Mouse (Mus musculus) kidney, postnatal 0 days (tissue): ENCODE data around the gene Cryl1. TPM values are rescaled to one million over a fixed set of nuclear protein-coding genes. Genes with fewer than 3 reads are reported as not detected.

Experiments used
- ATAC-seq: fragments of 200-750 bp; cut with Nextera tagmentation; replicated peaks from 2 replicates; pipeline ENCODE4 v1.8.0; 2017; ENCODE audit warnings: low read depth, moderate number of reproducible peaks, moderate TSS enrichment, moderate library complexity; ENCODE audit not compliant: low FRiP score
- DNase-seq: peaks from one replicate; pipeline ENCODE4 v3.0.0-alpha.2; 2016; ENCODE audit warnings: low spot score
- H3K27ac ChIP-seq: fragments of 300-500 bp; sonication (generic); 2 replicates; pipeline ENCODE4 v1.5.1; 2014; ENCODE audit warnings: mild to moderate bottlenecking
- H3K27me3 ChIP-seq: fragments of 300-500 bp; sonication (generic); 2 replicates; pipeline ENCODE4 v1.6.1; 2014; ENCODE audit warnings: low read length, mixed read lengths; ENCODE audit not compliant: insufficient read depth
- H3K36me3 ChIP-seq: fragments of 300-500 bp; sonication (generic); 2 replicates; pipeline ENCODE4 v1.6.1; 2014; ENCODE audit warnings: low read length, mixed read lengths; ENCODE audit not compliant: insufficient read depth
- H3K4me1 ChIP-seq: fragments of 300-500 bp; sonication (generic); replicated peaks from 2 replicates; pipeline ENCODE4 v1.6.1; 2014; ENCODE audit warnings: antibody characterized with exemption, low read length, mixed read lengths; ENCODE audit not compliant: insufficient read depth
- H3K4me2 ChIP-seq: fragments of 300-500 bp; sonication (generic); 2 replicates; pipeline ENCODE4 v1.6.1; 2014; ENCODE audit warnings: mild to moderate bottlenecking, low read length, moderate library complexity, mixed read lengths
- H3K4me3 ChIP-seq: fragments of 300-500 bp; sonication (generic); replicated peaks from 2 replicates; pipeline ENCODE4 v1.5.1; 2014; ENCODE audit warnings: low read depth, low read length
- H3K9ac ChIP-seq: fragments of 300-500 bp; sonication (generic); 2 replicates; pipeline ENCODE4 v1.6.1; 2014; ENCODE audit warnings: low read depth, low read length
- H3K9me3 ChIP-seq: fragments of 300-500 bp; sonication (generic); replicated peaks from 2 replicates; pipeline ENCODE4 v1.6.1; 2016; ENCODE audit warnings: low read length, inconsistent platforms, mixed read lengths
- CTCF ChIP-seq: IDR thresholded peaks from 2 replicates; pipeline ENCODE4 v1.5.1; 2016; ENCODE audit warnings: antibody characterized with exemption, low read depth, mild to moderate bottlenecking, moderate library complexity
- WGBS: fragments of 180-500 bp; shearing (Covaris S2); extraction: QIAGEN DNeasy Blood & Tissue Kit; methylation state at CpG from one replicate; pipeline ENCODE4 v1.1.7; 2014; 5-methylcytosine and 5-hydroxymethylcytosine counted together
- polyA plus RNA-seq: library from polyadenylated mRNA; unstranded; fragments of >200 nt; fragmentation: Nextera tagmentation; extraction: Ambion mirVana; gene quantifications from 2 replicates; pipeline ENCODE4 v1.2.1, GENCODE M21; 2015

Gene Cryl1
- polyA plus RNA-seq, 1 experiment from 2014 or later, result 100 TPM

GRCm38 (mm10) chr14:57363833-57364232, 34.5 kb downstream of the Cryl1 start:
- TF ChIP-seq CTCF, result no peak
- no peak for ATAC-seq
- no peak for DNase-seq
- Histone ChIP-seq H3K4me3 (no peak overlapping the region), H3K27ac (no peak overlapping the region), H3K4me2 (no peak overlapping the region), H3K36me3 (no peaks in the 10 kb centered on the region), H3K9ac (no peak overlapping the region), H3K4me1 (no peaks in the 10 kb centered on the region), H3K27me3 (no peaks in the 10 kb centered on the region), H3K9me3 (no peaks in the 10 kb centered on the region)
- WGBS, result 79% methylated on average over 6 of the region's 6 CpGs

- DNase-seq (peak; percentile 87), ATAC-seq (peak; percentile 45)
- H3K4me3 ChIP-seq, result no peak overlapping the region
- no peaks in the 10 kb centered on the region for H3K27me3 ChIP-seq
- H3K9me3 ChIP-seq, result no peaks in the 10 kb centered on the region
- no peaks in the 10 kb centered on the region for H3K36me3 ChIP-seq
- H3K4me2 ChIP-seq, result peak overlapping the region; percentile 28; the same call in 1 of the 2 replicates
- no peak overlapping the region for H3K27ac ChIP-seq
- no peaks in the 10 kb centered on the region for H3K4me1 ChIP-seq
- H3K9ac ChIP-seq, result no peak overlapping the region
- WGBS, result 12% methylated on average over 24 of the region's 31 CpGs
- peak; percentile 91 for TF ChIP-seq CTCF
Observed at GRCm38 (mm10) chr14:57362726-57363660, 35.3 kb downstream of the Cryl1 start.

GRCm38 (mm10) chr14:57357030-57357429, 41.3 kb downstream of the Cryl1 start:
- no peak for TF ChIP-seq CTCF
- DNase-seq (no peak), ATAC-seq (no peak)
- Histone ChIP-seq H3K4me1 (no peaks in the 10 kb centered on the region), H3K9me3 (no peaks in the 10 kb centered on the region), H3K4me2 (no peak overlapping the region), H3K27ac (no peak overlapping the region), H3K4me3 (no peak overlapping the region), H3K36me3 (no peaks in the 10 kb centered on the region), H3K27me3 (no peaks in the 10 kb centered on the region), H3K9ac (no peak overlapping the region)
- WGBS, result 53% methylated on average over 5 of the region's 5 CpGs

- Histone ChIP-seq H3K4me1 (no peaks in the 10 kb centered on the region), H3K27ac (no peak overlapping the region), H3K36me3 (no peaks in the 10 kb centered on the region), H3K9me3 (no peaks in the 10 kb centered on the region), H3K4me3 (no peak overlapping the region), H3K27me3 (no peaks in the 10 kb centered on the region), H3K9ac (no peak overlapping the region), H3K4me2 (no peak overlapping the region)
- WGBS, result 89% methylated on average over 7 of the region's 7 CpGs
- DNase-seq (no peak), ATAC-seq (no peak)
- TF ChIP-seq CTCF, result no peak
Observed at GRCm38 (mm10) chr14:57351521-57352235, 46.7 kb downstream of the Cryl1 start.

- peaks cover 2% of the 10 kb centered on the region; the same call in 1 of the 2 replicates for H3K4me1 ChIP-seq
- no peak overlapping the region for H3K27ac ChIP-seq
- ATAC-seq, result no peak
- no peak overlapping the region for H3K9ac ChIP-seq
- no peaks in the 10 kb centered on the region for H3K36me3 ChIP-seq
- TF ChIP-seq CTCF, result no peak
- no peaks in the 10 kb centered on the region for H3K9me3 ChIP-seq
- H3K27me3 ChIP-seq, result no peaks in the 10 kb centered on the region
- WGBS, result 65% methylated on average over 10 of the region's 10 CpGs
- H3K4me3 ChIP-seq, result no peak overlapping the region
- no peak for DNase-seq
- H3K4me2 ChIP-seq, result no peak overlapping the region
Observed at GRCm38 (mm10) chr14:57349955-57350354, 48.4 kb downstream of the Cryl1 start.

GRCm38 (mm10) chr14:57348155-57348554, 50.2 kb downstream of the Cryl1 start:
- Histone ChIP-seq H3K4me2 (no peak overlapping the region), H3K9me3 (no peaks in the 10 kb centered on the region), H3K36me3 (no peaks in the 10 kb centered on the region), H3K9ac (no peak overlapping the region), H3K4me3 (no peak overlapping the region), H3K4me1 (peaks cover 8% of the 10 kb centered on the region; the same call in 1 of the 2 replicates), H3K27ac (no peak overlapping the region), H3K27me3 (no peaks in the 10 kb centered on the region)
- DNase-seq, result no peak
- 69% methylated on average over 4 of the region's 4 CpGs for WGBS
- TF ChIP-seq CTCF, result no peak
- ATAC-seq, result no peak; the same call in 1 of the 2 replicates
